Comparison of ENCODE assay signal across 8 mouse cellular contexts in genomic region chr6:51470311-51471178, GRCm38 (mm10). TPM values are rescaled to one million over a fixed set of nuclear protein-coding genes. Genes with fewer than 3 reads are reported as not detected.
A peak's percentile ranks its signal among the peaks of the same experiment; 100 is the strongest.
DNase-seq lines count a peak whose midpoint lies in the region; ATAC-seq and TF ChIP-seq lines count a peak whose summit lies in the region.

Gene Cbx3, plus strand, starts transcription at chr6:51470360.

- peak within 1 kb of the TSS; percentile 99 for H3K27ac ChIP-seq in ES-E14 (ENCODE audit: insufficient read depth, low read depth, low read length, poor library complexity, severe bottlenecking)
- H3K27ac ChIP-seq in forebrain, embryonic 15.5 days (replicated peaks), result peak within 1 kb of the TSS; percentile 98
- H3K27ac ChIP-seq in layer of hippocampus, adult 2 months, result peak within 1 kb of the TSS; percentile 99
- H3K27ac ChIP-seq in lung, embryonic 14.5 days (ENCODE audit: low read depth), result peak within 1 kb of the TSS; percentile 100

- peak; percentile 84 for ATAC-seq in forebrain, embryonic 15.5 days (replicated peaks)
- ATAC-seq in lung, embryonic 14.5 days (ENCODE audit: insufficient read depth), result peak; percentile 89

- in situ Hi-C loops in ES-E14 (cut with MboI; ENCODE audit: low sequenced_read_pairs in 2 of 2, unreplicated experiment in 2 of 2), result no loop called here

- H3K4me1 ChIP-seq in ES-E14 (ENCODE audit: control insufficient read depth in 2 of 2, insufficient read depth in 2 of 2, low read length in 2 of 2, poor library complexity in 1 of 2), result peaks cover 0 to 2% of the 10 kb centered on the region in 2 experiments; a peak in 1 of 4 replicates
- peaks cover 49% of the 10 kb centered on the region for H3K4me1 ChIP-seq in forebrain, embryonic 15.5 days
- peaks cover 8% of the 10 kb centered on the region; the same call in 1 of the 2 replicates for H3K4me1 ChIP-seq in lung, embryonic 14.5 days (ENCODE audit: insufficient read depth)

- peak within 1 kb of the TSS; percentile 77 to 99 for H3K4me3 ChIP-seq in ES-E14 (ENCODE audit: insufficient read depth in 1 of 2, low read depth in 1 of 2, low read length in 2 of 2, poor library complexity in 1 of 2, severe bottlenecking in 1 of 2)
- peak within 1 kb of the TSS; percentile 99 for H3K4me3 ChIP-seq in forebrain, embryonic 15.5 days
- peak within 1 kb of the TSS; percentile 98 for H3K4me3 ChIP-seq in layer of hippocampus, adult 2 months
- H3K4me3 ChIP-seq in lung, embryonic 14.5 days (ENCODE audit: low read depth, low read length), result peak within 1 kb of the TSS; percentile 100

- H3K27me3 ChIP-seq in forebrain, embryonic 15.5 days, result no peaks in the 10 kb centered on the region
- no peaks in the 10 kb centered on the region for H3K27me3 ChIP-seq in lung, embryonic 14.5 days (ENCODE audit: insufficient read depth, low read length)

- no peak for TF ChIP-seq CTCF in layer of hippocampus, adult 2 months (conservative IDR thresholded peaks at IDR 0.05)
- TF ChIP-seq CTCF in lung, embryonic 14.5 days (IDR thresholded peaks at IDR 0.05; ENCODE audit: low read depth), result no peak

- H3K9ac ChIP-seq in ES-E14 (ENCODE audit: insufficient read depth, low read depth, low read length, poor library complexity, severe bottlenecking), result peak within 1 kb of the TSS; percentile 100
- peak within 1 kb of the TSS; percentile 99 for H3K9ac ChIP-seq in forebrain, embryonic 15.5 days (replicated peaks)
- H3K9ac ChIP-seq in lung, embryonic 14.5 days, result peak within 1 kb of the TSS; percentile 100

- under 1% methylated on average over 75 of the region's 99 CpGs for WGBS in forebrain, embryonic 15.5 days
- under 1% methylated on average over 90 of the region's 99 CpGs for WGBS in lung, embryonic 14.5 days

- peaks cover 32% of the 10 kb centered on the region for H3K36me3 ChIP-seq in ES-E14 (ENCODE audit: control insufficient read depth, insufficient read depth, low read length, poor library complexity, severe bottlenecking)
- peaks cover 36% of the 10 kb centered on the region for H3K36me3 ChIP-seq in forebrain, embryonic 15.5 days
- peaks cover 59% of the 10 kb centered on the region for H3K36me3 ChIP-seq in lung, embryonic 14.5 days (ENCODE audit: insufficient read depth)

- no peaks in the 10 kb centered on the region for H3K9me3 ChIP-seq in ES-E14 (ENCODE audit: control insufficient read depth, insufficient read depth, low read depth, low read length)
- no peaks in the 10 kb centered on the region for H3K9me3 ChIP-seq in forebrain, embryonic 15.5 days
- H3K9me3 ChIP-seq in lung, embryonic 14.5 days (ENCODE audit: low read depth, low read length), result no peaks in the 10 kb centered on the region

- H3K4me2 ChIP-seq in forebrain, embryonic 15.5 days (replicated peaks), result peak within 1 kb of the TSS; percentile 60
- peak within 1 kb of the TSS; percentile 72 for H3K4me2 ChIP-seq in lung, embryonic 14.5 days

- intact Hi-C loops in heart, postnatal 14 days (cut with DNase I), result loop anchor here (5.0 kb wide), 1 partner anchor 107 kb away; no protein-coding TSS in a partner anchor

- DNase-seq in ES-E14 (ENCODE audit: low read depth, low spot score), result peak; percentile 83
- peak; percentile 78 for DNase-seq in cerebellum, adult 11 months
- peak; percentile 86 to 91 for DNase-seq in heart, postnatal 14 days
- peak; percentile 74 to 83 for DNase-seq in layer of hippocampus, adult 2 months (ENCODE audit: low spot score in 2 of 2)
- DNase-seq in lung, embryonic 14.5 days, result peak; percentile 95
- DNase-seq in ovary, adult 18-20 months (ENCODE audit: low spot score), result peak; percentile 85
- DNase-seq in thymus, postnatal 0 days (ENCODE audit: low spot score), result peak; percentile 93

TF ChIP-seq in ES-E14, 5 proteins besides CTCF, POLR2A, EP300 and RAD21:
- no peak for TF ChIP-seq HCFC1 (IDR thresholded peaks at IDR 0.05; ENCODE audit: borderline replicate concordance, insufficient read depth, low read length)
- no peak for TF ChIP-seq MAFK (IDR thresholded peaks at IDR 0.05; ENCODE audit: insufficient read depth, low read depth, low read length)

RNA-seq across cellular contexts. Expression of gene Cbx3, which starts in this region (rescaled TPM):
- total RNA-seq in ES-E14 (2012; rRNA removed), result 104 and 177 TPM in 2 replicates
- polyA plus RNA-seq in forebrain, embryonic 15.5 days (2015; fragmentation: Nextera tagmentation; extraction: Ambion mirVana), result 585 and 608 TPM in 2 replicates
- total RNA-seq in heart, postnatal 14 days (2021), result 10 to 100 TPM; 77.3 to 81.0 TPM
- 100 to 1,000 TPM; 139 to 149 TPM for total RNA-seq in layer of hippocampus, adult 2 months (2021)
- 563 and 591 TPM in 2 replicates for polyA plus RNA-seq in lung, embryonic 14.5 days (2014; fragmentation: Nextera tagmentation; extraction: Ambion mirVana)
- polyA plus RNA-seq in thymus, postnatal 0 days (2015; fragmentation: Nextera tagmentation; extraction: Ambion mirVana), result 674 and 686 TPM in 2 replicates

Comparison
In these comparisons a context has a peak if more than half of its experiments do, and no peak if none do; other contexts are left out.
1. Peak in every context shown above with its lines: DNase-seq, ATAC-seq, H3K4me3 ChIP-seq and H3K27ac ChIP-seq.